Mouse (Mus musculus) lung, postnatal 0 days (tissue): Measurements from ENCODE around the gene Dok5.

Experiments used
- CTCF ChIP-seq: IDR thresholded peaks from 2 replicates; pipeline ENCODE4 v1.5.1; 2016; ENCODE audit warnings: antibody characterized with exemption, mild to moderate bottlenecking
- EP300 ChIP-seq: IDR thresholded peaks from 2 replicates; pipeline ENCODE4 v1.6.1; 2016; ENCODE audit warnings: antibody characterized with exemption, mild to moderate bottlenecking, control low read depth

GRCm38 (mm10) chr2:170730781-170731180, 826 bp upstream of the Dok5 start:
- TF ChIP-seq CTCF, result no peak
- TF ChIP-seq EP300, result no peak
